Mouse (Mus musculus): ENCODE results near the gene Gcc1. TPM values are rescaled to one million over a fixed set of nuclear protein-coding genes. Genes with fewer than 3 reads are reported as not detected.

Gcc1 gene
- polyA plus RNA-seq, 1 experiment from 2014 or later: 9.9 TPM

GRCm38 (mm10) chr6:28447937-28448336 lies 19.7 kb upstream of the Gcc1 start:
- 84% methylated on average over 7 of the region's 7 CpGs for WGBS
- H3K4me2 ChIP-seq: no peak overlapping the region
- H3K9ac ChIP-seq: no peak overlapping the region
- H3K27me3 ChIP-seq (replicated peaks): peaks cover 25% of the 10 kb centered on the region
- H3K27ac ChIP-seq: no peak overlapping the region
- no peaks in the 10 kb centered on the region for H3K36me3 ChIP-seq
- H3K4me3 ChIP-seq (replicated peaks): no peak overlapping the region
- no peak for ATAC-seq (ENCODE audit: insufficient read depth, low FRiP score, low read depth)
- no peaks in the 10 kb centered on the region for H3K9me3 ChIP-seq
- H3K4me1 ChIP-seq: no peaks in the 10 kb centered on the region

GRCm38 (mm10) chr6:28431538-28431855 lies 3.3 kb upstream of the Gcc1 start:
- Histone ChIP-seq H3K27me3 (replicated peaks) (no peaks in the 10 kb centered on the region), H3K9me3 (no peaks in the 10 kb centered on the region), H3K4me3 (replicated peaks) (no peak overlapping the region), H3K4me2 (no peak overlapping the region), H3K27ac (no peak overlapping the region), H3K4me1 (no peaks in the 10 kb centered on the region), H3K9ac (no peak overlapping the region), H3K36me3 (no peaks in the 10 kb centered on the region)
- peak; percentile 37; the same call in 1 of the 2 replicates for ATAC-seq (ENCODE audit: insufficient read depth, low FRiP score, low read depth)
- 65% methylated on average over 6 of the region's 6 CpGs for WGBS

DNA sequence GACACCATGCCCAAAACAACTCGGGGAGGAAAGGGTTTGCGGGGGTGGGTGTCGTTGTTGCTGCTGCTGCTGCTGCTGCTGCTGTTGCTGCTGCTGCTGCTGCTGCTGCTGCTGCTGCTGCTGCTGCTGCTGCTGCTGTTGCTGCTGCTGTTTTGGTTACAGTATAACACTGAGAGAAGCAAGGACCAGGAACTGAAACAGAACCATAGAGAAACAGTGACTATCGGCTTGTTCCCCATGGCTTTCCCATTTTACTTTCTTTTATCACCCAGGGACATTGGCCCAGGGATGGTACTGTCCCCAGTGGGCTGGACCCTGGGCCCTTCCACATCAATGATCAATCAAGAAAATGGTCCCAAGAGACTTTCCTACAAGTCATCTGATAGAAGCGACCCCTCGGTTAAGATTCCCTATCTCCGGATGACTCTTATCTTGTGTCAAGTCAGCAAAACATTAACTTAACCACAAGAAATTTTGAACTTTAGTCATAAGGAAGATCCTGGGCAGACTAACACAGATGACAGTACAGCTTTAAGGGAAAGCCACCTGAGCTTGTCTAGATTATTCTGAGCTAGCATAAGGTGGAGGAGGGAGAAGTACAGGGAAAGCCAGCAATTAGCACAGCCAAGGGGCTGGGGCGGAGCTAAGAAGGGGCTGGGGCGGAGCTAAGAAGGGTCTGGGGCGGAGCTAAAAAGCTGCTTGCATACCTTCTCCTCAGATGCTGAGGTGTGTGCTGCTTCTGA lies 2.8 kb upstream of the Gcc1 start:
- Histone ChIP-seq H3K9me3 (no peaks in the 10 kb centered on the region), H3K36me3 (peaks cover 2% of the 10 kb centered on the region), H3K4me2 (no peak overlapping the region), H3K4me3 (replicated peaks) (no peak overlapping the region), H3K4me1 (no peaks in the 10 kb centered on the region), H3K27ac (no peak overlapping the region), H3K9ac (no peak overlapping the region), H3K27me3 (replicated peaks) (no peaks in the 10 kb centered on the region)
- WGBS: 65% methylated on average over 10 of the region's 10 CpGs
- peak; percentile 17; the same call in 1 of the 2 replicates for ATAC-seq (ENCODE audit: insufficient read depth, low FRiP score, low read depth)

DNA sequence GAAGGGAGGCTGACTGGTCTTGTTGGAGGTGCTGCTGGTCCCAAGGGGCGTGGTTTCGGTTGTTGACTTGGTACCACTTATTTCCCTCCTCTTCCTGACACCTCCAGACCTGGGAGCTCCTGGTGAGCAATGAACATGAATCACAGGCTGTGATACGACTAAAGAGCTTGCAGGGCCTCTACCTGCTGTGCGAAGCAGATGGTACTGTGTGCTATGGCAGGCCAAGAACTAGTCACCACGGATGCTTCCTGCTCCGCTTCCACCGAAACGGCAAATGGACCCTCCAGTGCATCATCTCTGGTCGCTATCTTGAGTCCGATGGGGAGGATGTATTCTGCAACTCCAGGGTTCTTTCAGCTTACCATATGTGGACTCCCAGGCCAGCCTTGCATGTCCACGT lies 1.7 kb upstream of the Gcc1 start:
- peaks cover 8% of the 10 kb centered on the region for H3K36me3 ChIP-seq
- WGBS: 86% methylated on average over 11 of the region's 11 CpGs
- no peak for ATAC-seq (ENCODE audit: insufficient read depth, low FRiP score, low read depth)

GRCm38 (mm10) chr6:28427096-28427839 lies 922 bp downstream of the Gcc1 start, which contains the start of gene Fscn3:
Gene Fscn3, plus strand, starts transcription at chr6:28427789.
- WGBS: 78% methylated on average over 3 of the region's 3 CpGs
- no peak within 1 kb of the TSS for H3K9ac ChIP-seq
- peaks cover 11% of the 10 kb centered on the region; the same call in 1 of the 2 replicates for H3K4me1 ChIP-seq
- H3K27me3 ChIP-seq (replicated peaks): no peaks in the 10 kb centered on the region
- peaks cover 8% of the 10 kb centered on the region for H3K36me3 ChIP-seq
- H3K27ac ChIP-seq: no peak within 1 kb of the TSS
- H3K4me2 ChIP-seq: no peak within 1 kb of the TSS
- ATAC-seq (ENCODE audit: insufficient read depth, low FRiP score, low read depth): no peak
- H3K4me3 ChIP-seq (replicated peaks): no peak within 1 kb of the TSS
- H3K9me3 ChIP-seq: no peaks in the 10 kb centered on the region

More for the DNA sequence above, 1.7 kb upstream of the Gcc1 start:
- Histone ChIP-seq H3K27me3 (replicated peaks) (no peaks in the 10 kb centered on the region), H3K4me3 (replicated peaks) (no peak overlapping the region), H3K9me3 (no peaks in the 10 kb centered on the region), H3K9ac (no peak overlapping the region), H3K27ac (no peak overlapping the region), H3K4me1 (peaks cover 3% of the 10 kb centered on the region; the same call in 1 of the 2 replicates), H3K4me2 (no peak overlapping the region)

DNA sequence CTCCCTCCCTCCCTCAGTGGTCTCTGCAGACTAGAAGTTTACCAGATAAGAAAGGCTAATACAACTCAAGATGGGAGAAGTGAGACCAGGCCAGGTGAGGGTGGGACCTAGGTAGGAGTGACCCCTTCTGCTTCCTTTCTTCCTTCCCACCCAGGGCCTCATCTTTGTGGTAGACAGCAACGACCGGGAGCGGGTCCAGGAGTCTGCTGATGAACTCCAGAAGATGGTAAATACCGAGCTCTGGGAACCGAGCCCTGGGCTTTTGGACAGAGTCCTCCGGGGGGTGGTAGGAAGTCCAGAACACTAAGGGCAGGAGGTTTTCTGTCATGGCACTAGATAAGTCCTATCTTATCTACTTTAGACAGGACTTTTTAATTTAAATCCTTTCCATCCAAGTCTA lies 3.2 kb downstream of the Gcc1 start:
- no peak overlapping the region for H3K27ac ChIP-seq
- H3K9ac ChIP-seq: no peak overlapping the region
- H3K4me1 ChIP-seq: peaks cover 20% of the 10 kb centered on the region
- H3K4me2 ChIP-seq: peak overlapping the region; percentile 62
- no peak overlapping the region for H3K4me3 ChIP-seq (replicated peaks)
- 84% methylated on average over 6 of the region's 6 CpGs for WGBS
- no peak for ATAC-seq (ENCODE audit: insufficient read depth, low FRiP score, low read depth)
- H3K9me3 ChIP-seq: no peaks in the 10 kb centered on the region
- H3K36me3 ChIP-seq: peaks cover 8% of the 10 kb centered on the region
- H3K27me3 ChIP-seq (replicated peaks): no peaks in the 10 kb centered on the region

- peak; percentile 28; the same call in 1 of the 2 replicates for ATAC-seq (ENCODE audit: insufficient read depth, low FRiP score, low read depth)
- Histone ChIP-seq H3K27ac (peak overlapping the region; percentile 81), H3K4me1 (peaks cover 22% of the 10 kb centered on the region), H3K4me2 (peak overlapping the region; percentile 62), H3K9ac (peak overlapping the region; percentile 99), H3K27me3 (replicated peaks) (no peaks in the 10 kb centered on the region), H3K9me3 (no peaks in the 10 kb centered on the region), H3K36me3 (peaks cover 9% of the 10 kb centered on the region), H3K4me3 (replicated peaks) (peak overlapping the region; percentile 95)
- WGBS: 8% methylated on average over 46 of the region's 46 CpGs
Measured at GRCm38 (mm10) chr6:28423767-28424695, 4.2 kb downstream of the Gcc1 start.

DNA sequence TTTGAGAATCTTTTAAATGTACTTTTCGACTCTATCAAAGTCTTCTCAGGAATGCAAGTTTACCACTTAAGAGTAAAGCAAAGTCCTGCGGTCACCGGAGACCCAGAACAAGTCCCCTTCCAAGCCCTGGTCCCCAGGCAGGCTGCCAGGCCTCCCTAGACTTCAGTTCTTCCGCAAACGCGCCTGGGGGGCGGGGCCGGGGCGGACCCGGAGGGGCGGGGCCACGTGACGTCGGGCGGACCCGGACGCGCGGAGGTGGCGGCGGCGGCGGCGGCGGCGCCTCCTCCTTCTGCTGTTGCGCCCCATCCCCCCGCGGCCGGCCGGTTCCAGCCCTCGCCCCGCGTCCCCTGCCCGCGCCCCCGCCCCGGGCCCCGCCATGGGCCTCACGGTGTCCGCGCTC lies 4.9 kb downstream of the Gcc1 start, which contains the start of gene Arf5:
Gene Arf5 (plus strand): TSS at position 248 of the 400 bp plus-strand sequence.
- H3K27ac ChIP-seq: peak within 1 kb of the TSS; percentile 81
- peak within 1 kb of the TSS; percentile 99 for H3K9ac ChIP-seq
- no peaks in the 10 kb centered on the region for H3K27me3 ChIP-seq (replicated peaks)
- ATAC-seq (ENCODE audit: insufficient read depth, low FRiP score, low read depth): peak; percentile 61
- H3K4me1 ChIP-seq: peaks cover 22% of the 10 kb centered on the region
- H3K4me2 ChIP-seq: peak within 1 kb of the TSS; percentile 62
- peaks cover 16% of the 10 kb centered on the region for H3K36me3 ChIP-seq
- peak within 1 kb of the TSS; percentile 95 for H3K4me3 ChIP-seq (replicated peaks)
- H3K9me3 ChIP-seq: no peaks in the 10 kb centered on the region
- WGBS: under 1% methylated on average over 21 of the region's 42 CpGs

GRCm38 (mm10) chr6:28422651-28423290 lies 5.4 kb downstream of the Gcc1 start:
- Histone ChIP-seq H3K27ac (peak overlapping the region; percentile 81; the same call in 1 of the 2 replicates), H3K4me1 (peaks cover 22% of the 10 kb centered on the region), H3K4me3 (replicated peaks) (peak overlapping the region; percentile 95), H3K9me3 (no peaks in the 10 kb centered on the region), H3K9ac (no peak overlapping the region), H3K4me2 (peak overlapping the region; percentile 42), H3K27me3 (replicated peaks) (no peaks in the 10 kb centered on the region), H3K36me3 (peaks cover 21% of the 10 kb centered on the region)
- WGBS: 66% methylated on average over 15 of the region's 15 CpGs
- ATAC-seq (ENCODE audit: insufficient read depth, low FRiP score, low read depth): no peak

GRCm38 (mm10) chr6:28421469-28422000 lies 6.7 kb downstream of the Gcc1 start:
- peaks cover 22% of the 10 kb centered on the region for H3K4me1 ChIP-seq
- WGBS: under 1% methylated on average over 27 of the region's 27 CpGs

GRCm38 (mm10) chr6:28420865-28421264 lies 7.3 kb downstream of the Gcc1 start:
- Histone ChIP-seq H3K27ac (peak overlapping the region; percentile 79), H3K4me3 (replicated peaks) (peak overlapping the region; percentile 81), H3K9ac (peak overlapping the region; percentile 72; the same call in 1 of the 2 replicates), H3K36me3 (peaks cover 19% of the 10 kb centered on the region), H3K9me3 (no peaks in the 10 kb centered on the region), H3K4me1 (peaks cover 22% of the 10 kb centered on the region), H3K27me3 (replicated peaks) (no peaks in the 10 kb centered on the region), H3K4me2 (peak overlapping the region; percentile 79)
- 14% methylated on average over 13 of the region's 13 CpGs for WGBS
- ATAC-seq (ENCODE audit: insufficient read depth, low FRiP score, low read depth): no peak

More at GRCm38 (mm10) chr6:28421469-28422000, 6.7 kb downstream of the Gcc1 start:
- no peaks in the 10 kb centered on the region for H3K27me3 ChIP-seq (replicated peaks)
- H3K27ac ChIP-seq: peak overlapping the region; percentile 79
- ATAC-seq (ENCODE audit: insufficient read depth, low FRiP score, low read depth): peak; percentile 92
- H3K9me3 ChIP-seq: no peaks in the 10 kb centered on the region
- peak overlapping the region; percentile 72 for H3K9ac ChIP-seq
- H3K4me3 ChIP-seq (replicated peaks): peak overlapping the region; percentile 81
- H3K36me3 ChIP-seq: peaks cover 23% of the 10 kb centered on the region
- H3K4me2 ChIP-seq: peak overlapping the region; percentile 79

Measured in stomach, embryonic 15.5 days (tissue).